Mouse (Mus musculus): ENCODE results near the gene Rps17.

DNA sequence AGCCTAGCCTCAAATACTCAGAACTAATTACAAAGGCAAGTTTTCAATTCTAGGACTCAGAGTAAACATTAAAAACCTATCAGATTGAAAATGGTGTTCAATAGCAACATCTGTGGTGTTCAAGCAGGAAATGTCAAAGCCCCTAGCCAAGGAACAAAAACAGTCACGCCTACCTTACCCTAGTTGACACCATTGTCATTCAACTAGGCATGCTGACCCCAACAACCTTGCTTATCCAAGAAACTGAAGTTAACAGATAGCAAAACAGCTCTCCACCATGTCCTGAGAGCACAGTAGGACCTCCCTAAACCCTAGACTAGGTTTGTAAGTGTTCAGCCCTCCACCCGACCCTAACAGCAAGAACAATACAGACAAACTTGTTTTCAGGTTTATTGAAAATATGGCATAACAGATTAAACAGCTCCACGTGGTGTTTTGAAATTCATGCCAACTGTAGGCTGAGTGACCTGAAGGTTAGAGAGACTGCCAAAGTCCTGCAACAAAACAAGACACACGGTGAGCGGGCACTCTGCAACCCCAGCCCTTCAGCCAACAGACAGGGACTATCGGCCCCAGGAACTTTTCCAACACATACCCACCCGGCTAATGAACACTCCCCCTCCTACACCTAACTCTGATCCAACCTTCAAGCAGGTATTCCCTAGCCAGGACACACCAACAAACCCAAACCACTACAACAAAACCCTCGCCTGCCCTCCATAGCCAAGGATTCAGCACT is 2.5 kb downstream of the Rps17 start:
- TF ChIP-seq CTCF (IDR thresholded peaks at IDR 0.05), result no peak
- no peak for TF ChIP-seq POLR2A (IDR thresholded peaks at IDR 0.05; ENCODE audit: insufficient read depth, low read depth, low read length)

Data from heart, adult 2 months (tissue).